Mouse (Mus musculus) heart, adult 10 weeks (tissue): ENCODE data around the gene Igfbp6. TPM values are rescaled to one million over a fixed set of nuclear protein-coding genes. Genes with fewer than 3 reads are reported as not detected.

Source experiments
- polyA plus RNA-seq: library from polyadenylated mRNA; stranded (reverse); fragments of 350-450 nt; fragmentation: Illumina TruSeq; extraction: RNeasy Lipid Tissue Mini Kit (QIAGEN cat#74804); gene quantifications from one replicate; pipeline ENCODE4 v1.2.3, GENCODE M21; 2014; ENCODE audit warnings: low read depth, low replicate concordance

Igfbp6 gene
- 46.2 TPM for polyA plus RNA-seq

DNA sequence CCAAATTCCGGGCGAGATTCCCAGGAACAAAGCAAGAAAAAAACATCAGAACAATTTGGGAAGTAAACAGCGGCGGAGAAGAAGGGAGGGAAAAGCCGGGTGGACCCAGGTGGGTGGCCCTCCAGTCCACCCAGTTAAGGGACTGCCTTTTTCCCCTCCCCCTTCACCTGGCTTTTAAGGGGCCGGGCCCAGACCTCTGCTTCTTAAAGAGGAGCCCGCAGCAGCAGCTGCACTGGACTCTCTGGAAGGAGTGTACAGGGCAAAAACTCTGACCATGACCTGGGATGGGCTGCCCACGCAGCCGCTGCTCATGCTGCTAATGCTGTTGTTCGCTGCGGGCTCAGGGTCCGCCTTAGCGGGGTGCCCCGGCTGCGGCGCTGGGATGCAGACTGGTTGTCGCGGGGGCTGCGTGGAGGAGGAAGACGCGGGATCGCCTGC lies at the start of gene Igfbp6:
Gene Igfbp6, plus strand, starts transcription at position 89 of the 438 bp plus-strand sequence.

DNA sequence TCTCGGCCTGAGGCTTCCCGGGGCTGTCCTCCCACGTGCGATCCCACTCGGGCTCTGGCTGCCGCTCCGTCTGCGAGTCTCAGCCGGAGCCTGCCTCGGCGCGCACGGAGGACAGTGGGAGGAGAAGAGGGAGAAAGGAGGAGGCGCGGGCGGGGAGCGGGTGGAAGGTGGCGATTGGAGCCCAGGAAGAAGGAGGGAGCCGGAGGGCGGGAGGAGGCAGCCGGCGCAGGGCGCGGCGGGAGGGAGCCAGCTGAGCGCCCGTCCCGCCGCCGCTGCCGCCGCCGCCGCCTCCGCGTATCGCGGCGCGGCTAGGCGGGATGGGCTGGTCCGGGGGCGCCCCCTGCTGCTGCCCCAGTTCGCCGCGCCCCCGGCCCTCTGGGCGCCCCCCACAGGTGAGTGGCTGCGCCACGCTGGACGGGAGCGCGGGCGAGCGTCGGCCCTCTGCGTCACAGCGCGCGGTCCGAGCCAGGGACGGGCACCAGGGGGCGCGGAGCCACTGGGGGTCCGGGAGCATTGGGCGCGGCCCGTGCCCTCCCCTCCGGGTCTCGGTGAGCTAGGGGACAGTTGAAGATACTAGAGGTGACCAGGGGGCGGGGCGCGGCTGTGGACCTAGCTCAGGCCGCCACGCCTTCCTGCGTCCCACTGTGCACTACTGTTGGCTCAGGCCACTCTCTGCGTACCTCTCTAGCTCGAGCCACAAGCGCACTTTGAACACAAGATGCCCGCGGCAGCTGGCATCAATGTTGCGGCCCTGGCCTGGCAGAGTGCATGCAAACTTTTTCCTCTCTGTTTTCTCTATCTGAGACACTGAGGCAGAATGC lies 43.8 kb upstream of the Igfbp6 start, which contains the start of gene Tns2:
Gene Tns2, plus strand, starts transcription at position 253 of the 821 bp plus-strand sequence.

DNA sequence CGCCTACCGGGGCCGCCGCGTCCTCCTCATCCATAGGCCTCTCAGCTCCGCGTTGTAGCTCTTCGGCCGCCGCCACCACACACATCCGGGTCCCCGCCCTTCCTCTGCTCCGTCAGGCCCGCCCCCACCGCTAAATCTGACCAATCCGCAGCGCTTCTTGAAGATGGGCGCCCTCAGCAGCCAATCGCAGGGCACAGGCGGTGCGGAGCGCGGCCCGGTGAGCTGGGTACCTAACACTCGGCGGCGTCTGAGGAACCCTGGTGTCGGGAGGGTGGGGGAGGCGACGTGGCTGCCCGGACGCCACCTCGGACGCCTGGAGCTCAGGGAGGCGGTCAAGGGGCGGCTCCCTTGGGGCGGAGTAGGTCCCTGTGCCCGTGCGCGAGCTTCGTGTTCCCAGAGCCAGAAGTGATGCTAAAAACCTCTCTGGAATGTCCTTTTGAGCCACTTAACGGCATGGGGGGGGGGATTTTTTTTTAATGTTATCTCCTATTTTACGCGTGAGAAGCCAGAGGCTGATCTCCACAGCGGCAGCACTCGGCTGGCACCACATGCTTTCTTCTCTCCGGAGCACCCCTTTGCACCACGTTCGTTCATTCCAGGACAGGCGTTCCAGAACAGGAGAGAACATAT lies 7.9 kb upstream of the Igfbp6 start, which contains the start of gene Spryd3:
Gene Spryd3, minus strand, starts transcription at position 106 of the 630 bp plus-strand sequence.

DNA sequence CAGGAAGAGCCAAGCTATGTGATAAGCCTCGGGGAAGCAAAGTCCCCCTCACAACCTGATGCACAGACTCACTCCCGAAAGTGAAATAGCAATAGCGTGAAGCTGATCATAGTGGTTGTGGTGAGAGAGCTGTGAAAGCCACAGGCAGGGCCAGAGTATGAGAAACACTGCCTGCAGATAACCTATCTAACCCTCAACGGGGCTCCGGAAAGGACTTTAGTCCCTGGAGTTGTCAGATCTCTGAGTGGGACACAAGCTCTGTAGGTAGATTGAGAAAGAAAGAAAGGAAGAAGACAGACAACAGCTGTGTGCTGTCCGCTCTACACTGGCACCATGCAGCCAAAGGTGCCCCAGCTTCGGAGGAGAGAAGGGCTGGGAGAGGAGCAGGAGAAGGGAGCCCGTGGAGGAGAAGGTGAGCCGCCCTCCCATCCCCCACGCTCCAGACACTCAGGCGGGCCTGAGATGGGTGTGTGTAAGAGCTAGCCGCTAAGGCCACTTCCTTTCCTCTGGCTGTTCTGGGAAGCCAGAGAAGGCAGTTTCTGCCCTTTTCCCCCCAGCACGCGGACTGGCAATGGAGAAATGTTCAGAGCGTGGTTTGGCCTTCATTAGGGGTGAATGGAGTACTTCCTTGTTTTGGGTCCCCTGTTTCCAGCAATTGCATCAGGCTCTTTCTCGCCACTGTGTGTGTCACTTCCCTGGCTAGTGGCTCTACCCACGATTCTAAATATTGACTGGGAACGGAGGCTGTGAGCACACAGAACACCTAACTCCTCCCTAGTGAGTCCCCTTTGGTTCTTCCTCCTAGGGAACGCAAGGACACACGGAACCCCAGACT lies 6.4 kb downstream of the Igfbp6 start, which contains the start of gene Soat2:
Gene Soat2, plus strand, starts transcription at position 226 of the 835 bp plus-strand sequence.

Other genes starting within 250 kb of the Igfbp6 start
- not detected for gene Krt4, start 219.6 kb upstream of the Igfbp6 start, polyA plus RNA-seq
- 0.52 TPM for gene Krt79, start 204.0 kb upstream of the Igfbp6 start, polyA plus RNA-seq
- not detected for gene Krt78, start 190.1 kb upstream of the Igfbp6 start, polyA plus RNA-seq
- gene Krt8, start 139.9 kb upstream of the Igfbp6 start, polyA plus RNA-seq: 3.2 TPM
- 4.3 TPM for gene Krt18, start 116.2 kb upstream of the Igfbp6 start, polyA plus RNA-seq
- 124 TPM for gene Eif4b, start 70.6 kb upstream of the Igfbp6 start, polyA plus RNA-seq
- 177 TPM for gene Tns2, start 43.9 kb upstream of the Igfbp6 start, polyA plus RNA-seq
- 17.0 TPM for gene Spryd3, start 8.1 kb upstream of the Igfbp6 start, polyA plus RNA-seq
- gene Soat2, start 6.2 kb downstream of the Igfbp6 start, polyA plus RNA-seq: not detected
- 39.0 TPM for gene Zfp740, start 58.9 kb downstream of the Igfbp6 start, polyA plus RNA-seq
- gene Csad, start 60.4 kb downstream of the Igfbp6 start, polyA plus RNA-seq: 25.3 TPM
- gene Itgb7, start 87.6 kb downstream of the Igfbp6 start, polyA plus RNA-seq: 1.5 TPM
- 15.4 TPM for gene Rarg, start 113.2 kb downstream of the Igfbp6 start, polyA plus RNA-seq
- gene Gm9918, start 126.2 kb downstream of the Igfbp6 start, polyA plus RNA-seq: not detected
- gene Mfsd5, start 135.1 kb downstream of the Igfbp6 start, polyA plus RNA-seq: 19.2 TPM
- 3.6 TPM for gene Espl1, start 151.9 kb downstream of the Igfbp6 start, polyA plus RNA-seq
- gene Pfdn5, start 181.8 kb downstream of the Igfbp6 start, polyA plus RNA-seq: 278 TPM
- 24.5 TPM for gene Myg1, start 187.3 kb downstream of the Igfbp6 start, polyA plus RNA-seq
- 12.0 TPM for gene Aaas, start 206.4 kb downstream of the Igfbp6 start, polyA plus RNA-seq
- not detected for gene Sp7, start 222.8 kb downstream of the Igfbp6 start, polyA plus RNA-seq